Mouse (Mus musculus): Measurements from ENCODE around the gene Sstr3.

Gene Sstr3

GRCm38 (mm10) chr15:78502437-78503132 is 41.9 kb downstream of the Sstr3 start:
- no peak for DNase-seq (ENCODE audit: low spot score)

GRCm38 (mm10) chr15:78494968-78495406 is 49.5 kb downstream of the Sstr3 start, which contains the start of gene Il2rb:
Il2rb (minus strand) TSS chr15:78495271.
- no peak for DNase-seq (ENCODE audit: low spot score)

- DNase-seq (ENCODE audit: low spot score), result no peak
Measured at GRCm38 (mm10) chr15:78493401-78494010, 51.0 kb downstream of the Sstr3 start.

GRCm38 (mm10) chr15:78491301-78491700 is 53.2 kb downstream of the Sstr3 start:
- no peak for DNase-seq (ENCODE audit: low spot score)

- DNase-seq (ENCODE audit: low spot score), result no peak
Measured at GRCm38 (mm10) chr15:78489906-78490305, 54.6 kb downstream of the Sstr3 start.

GRCm38 (mm10) chr15:78489248-78489647 is 55.2 kb downstream of the Sstr3 start:
- DNase-seq (ENCODE audit: low spot score), result no peak

- DNase-seq (ENCODE audit: low spot score), result no peak
Measured at GRCm38 (mm10) chr15:78487066-78487465, 57.4 kb downstream of the Sstr3 start.
